ENCODE assay signal across 18 mouse cellular contexts in genomic region chr8:57965508-57965907, GRCm38 (mm10).
DNase-seq lines count a peak whose midpoint lies in the region; ATAC-seq and TF ChIP-seq lines count a peak whose summit lies in the region.
"Had no signal": no experiment of that assay in that cellular context is flagged by ENCODE, and none has a peak within 500 bp of the region (broad histone marks: within the 10 kb centered on the region; RNA-seq: fewer than 3 reads in every experiment).

No protein-coding gene starts in this region.

- H3K4me2 ChIP-seq in hindbrain, postnatal 0 days (ENCODE audit: low read depth, low read length), result no peak overlapping the region
- H3K4me2 ChIP-seq in hindbrain, embryonic 13.5 days, result no peak overlapping the region
- H3K4me2 ChIP-seq in limb, embryonic 14.5 days (replicated peaks; ENCODE audit: low read depth, low read length, severe bottlenecking), result no peak overlapping the region
- H3K4me2 ChIP-seq: forebrain, embryonic 12.5 days; heart, embryonic 13.5 days had no signal

- no peak for TF ChIP-seq POLR2A in cerebellum, adult 2 months (IDR thresholded peaks at IDR 0.05; ENCODE audit: borderline replicate concordance, insufficient read depth, low read length)
- TF ChIP-seq POLR2A in limb, embryonic 14.5 days (IDR thresholded peaks at IDR 0.05; ENCODE audit: borderline replicate concordance, extremely low read depth, insufficient read depth, insufficient read length), result no peak

- no peak overlapping the region for H3K27ac ChIP-seq in cerebellum, adult 2 months (ENCODE audit: insufficient read depth, low read length)
- no peak overlapping the region for H3K27ac ChIP-seq in hindbrain, postnatal 0 days
- H3K27ac ChIP-seq in hindbrain, embryonic 13.5 days, result no peak overlapping the region
- H3K27ac ChIP-seq in limb, embryonic 14.5 days (replicated peaks; ENCODE audit: low read depth, low read length), result no peak overlapping the region
- H3K27ac ChIP-seq: forebrain, embryonic 12.5 days; heart, embryonic 13.5 days had no signal

- no peak overlapping the region for H3K9ac ChIP-seq in hindbrain, postnatal 0 days (replicated peaks; ENCODE audit: low read length)
- no peak overlapping the region for H3K9ac ChIP-seq in hindbrain, embryonic 13.5 days
- no peak overlapping the region for H3K9ac ChIP-seq in limb, embryonic 14.5 days (ENCODE audit: low read depth, low read length, severe bottlenecking)
- H3K9ac ChIP-seq: forebrain, embryonic 12.5 days; heart, embryonic 13.5 days had no signal

- DNase-seq in cerebellum, adult 2 months, result peak; percentile 12 to 24
- DNase-seq in cerebellum, adult 9-10 months, result no peak
- DNase-seq in hindbrain, postnatal 0 days (ENCODE audit: low spot score), result peak; percentile 9
- DNase-seq in ovary, postnatal 14 days (ENCODE audit: low spot score), result peak; percentile 9
- DNase-seq in ovary, adult 18-20 months (ENCODE audit: low spot score), result no peak
- peak; percentile 33 for DNase-seq in limb, embryonic 14.5 days (ENCODE audit: low spot score)
- DNase-seq in kidney, adult 9 months, result no peak
- DNase-seq: adrenal gland, adult 2 months; cerebellum, adult 11 months; cerebellum, postnatal 14 days; gastrocnemius, postnatal 36 days; heart, adult 11 months; heart, postnatal 36 days; kidney, adult 11 months had no signal

- peaks cover 15% of the 10 kb centered on the region for H3K4me1 ChIP-seq in cerebellum, adult 2 months (ENCODE audit: control insufficient read depth, insufficient read depth, low read length)
- H3K4me1 ChIP-seq in hindbrain, postnatal 0 days (ENCODE audit: insufficient read depth, low read length), result no peaks in the 10 kb centered on the region
- H3K4me1 ChIP-seq in hindbrain, embryonic 13.5 days (replicated peaks), result peaks cover 7% of the 10 kb centered on the region; the same call in 1 of the 2 replicates
- no peaks in the 10 kb centered on the region for H3K4me1 ChIP-seq in limb, embryonic 14.5 days (ENCODE audit: control insufficient read depth, insufficient read depth, low read length)
- H3K4me1 ChIP-seq: forebrain, embryonic 12.5 days; heart, embryonic 13.5 days had no signal

- H3K27me3 ChIP-seq in cerebellum, adult 2 months (ENCODE audit: control insufficient read depth, insufficient read depth, low read length), result no peaks in the 10 kb centered on the region
- H3K27me3 ChIP-seq in hindbrain, postnatal 0 days (ENCODE audit: insufficient read depth, low read length), result no peaks in the 10 kb centered on the region
- H3K27me3 ChIP-seq in hindbrain, embryonic 13.5 days, result no peaks in the 10 kb centered on the region
- no peaks in the 10 kb centered on the region for H3K27me3 ChIP-seq in limb, embryonic 14.5 days (ENCODE audit: control insufficient read depth, insufficient read depth, low read length)
- H3K27me3 ChIP-seq: forebrain, embryonic 12.5 days; heart, embryonic 13.5 days had no signal

- H3K9me3 ChIP-seq in hindbrain, postnatal 0 days (ENCODE audit: low read length), result no peaks in the 10 kb centered on the region
- H3K9me3 ChIP-seq in hindbrain, embryonic 13.5 days, result no peaks in the 10 kb centered on the region
- H3K9me3 ChIP-seq in limb, embryonic 14.5 days (ENCODE audit: control insufficient read depth, low read length), result no peaks in the 10 kb centered on the region
- H3K9me3 ChIP-seq: forebrain, embryonic 12.5 days; heart, embryonic 13.5 days had no signal

- H3K36me3 ChIP-seq in hindbrain, postnatal 0 days (ENCODE audit: insufficient read depth, low read length), result no peaks in the 10 kb centered on the region
- H3K36me3 ChIP-seq in hindbrain, embryonic 13.5 days, result no peaks in the 10 kb centered on the region
- H3K36me3 ChIP-seq in limb, embryonic 14.5 days (ENCODE audit: control insufficient read depth, insufficient read depth, low read length), result no peaks in the 10 kb centered on the region
- H3K36me3 ChIP-seq: forebrain, embryonic 12.5 days; heart, embryonic 13.5 days had no signal

- no peak for ATAC-seq in hindbrain, postnatal 0 days
- ATAC-seq in hindbrain, embryonic 13.5 days (ENCODE audit: low FRiP score), result no peak
- no peak for ATAC-seq in limb, embryonic 14.5 days (ENCODE audit: low FRiP score, low read depth)
- ATAC-seq: hindbrain, embryonic 16.5 days had no signal

- TF ChIP-seq CTCF in cerebellum, adult 2 months (IDR thresholded peaks at IDR 0.05; ENCODE audit: borderline replicate concordance, insufficient read depth, low read depth, low read length), result no peak
- no peak for TF ChIP-seq CTCF in hindbrain, postnatal 0 days (IDR thresholded peaks at IDR 0.05; ENCODE audit: low read depth)

- WGBS in cerebellum, adult 2 months, result 58% methylated on average over 5 of the region's 5 CpGs
- 52% methylated on average over 5 of the region's 5 CpGs for WGBS in hindbrain, postnatal 0 days
- WGBS in hindbrain, embryonic 13.5 days, result 61% methylated on average over 5 of the region's 5 CpGs
- 19% methylated on average over 5 of the region's 5 CpGs for WGBS in limb, embryonic 14.5 days

- H3K4me3 ChIP-seq in cerebellum, adult 2 months (replicated peaks; ENCODE audit: insufficient read depth, low read depth, low read length), result no peak overlapping the region
- no peak overlapping the region for H3K4me3 ChIP-seq in hindbrain, postnatal 0 days (ENCODE audit: low read length)
- H3K4me3 ChIP-seq in hindbrain, embryonic 13.5 days, result no peak overlapping the region
- H3K4me3 ChIP-seq in limb, embryonic 14.5 days (replicated peaks; ENCODE audit: low read length), result no peak overlapping the region
- H3K4me3 ChIP-seq: forebrain, embryonic 12.5 days; heart, embryonic 13.5 days had no signal

Comparison
In these comparisons a context has a peak if more than half of its experiments do, and no peak if none do; other contexts are left out.
1. DNase-seq: peak in cerebellum, adult 2 months (2 of 2), hindbrain, postnatal 0 days (single experiment), ovary, postnatal 14 days (single experiment) and limb, embryonic 14.5 days (single experiment); none in cerebellum, adult 9-10 months (single experiment), ovary, adult 18-20 months (single experiment) and kidney, adult 9 months (single experiment).